Mouse (Mus musculus) c-Kit-positive CD71-positive TER-119-negative erythroid progenitor cells, embryonic 14.5 days (primary cell): ENCODE measurements around the gene Gid4.
A peak's percentile ranks its signal among the peaks of the same experiment; 100 is the strongest.

ENCODE experiments used
- DNase-seq: peaks from one replicate; pipeline ENCODE4 v3.0.0-alpha.2; 2013; ENCODE audit warnings: low read depth

The Gid4 gene

DNA sequence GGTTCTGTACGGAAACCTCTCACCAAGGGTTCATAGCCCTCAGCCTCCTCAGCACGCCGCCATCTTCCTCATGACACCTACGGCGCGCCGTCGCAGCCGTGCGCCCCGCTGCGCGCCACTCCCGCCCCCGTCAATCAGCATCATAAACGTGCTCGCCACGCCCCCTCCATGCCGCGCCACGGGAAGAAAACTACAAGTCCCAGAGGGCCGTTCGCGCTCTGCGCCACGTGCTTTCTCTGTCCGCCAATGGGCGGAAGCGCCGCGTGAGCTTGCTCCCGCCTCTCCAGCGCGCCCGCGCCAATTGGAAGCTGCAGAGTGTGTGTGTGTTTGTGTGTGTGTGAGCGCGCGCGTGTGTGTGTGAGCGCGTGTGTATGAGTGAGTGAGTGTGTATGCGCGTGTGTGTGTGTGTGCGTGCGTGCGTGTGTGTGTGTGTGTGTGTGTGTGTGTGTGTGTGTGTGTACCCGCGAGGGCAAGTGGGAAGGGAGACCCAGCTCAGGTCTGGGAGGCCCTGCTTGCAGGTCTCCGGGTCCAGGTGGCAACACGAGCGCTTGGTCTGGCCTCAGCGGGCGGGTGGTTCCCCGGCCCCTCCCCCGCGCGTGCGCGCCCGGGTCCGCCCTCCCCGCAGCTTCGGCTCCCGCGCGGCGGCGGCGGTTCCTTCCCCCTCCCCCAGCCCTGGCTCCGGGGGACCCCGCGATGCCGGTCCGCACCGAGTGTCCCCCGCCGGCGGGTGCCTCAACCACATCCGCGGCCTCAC lies at the start of gene Gid4:
Gene Gid4 (plus strand): TSS at position 183 of the 754 bp plus-strand sequence.
- DNase-seq = peak; percentile 98

DNA sequence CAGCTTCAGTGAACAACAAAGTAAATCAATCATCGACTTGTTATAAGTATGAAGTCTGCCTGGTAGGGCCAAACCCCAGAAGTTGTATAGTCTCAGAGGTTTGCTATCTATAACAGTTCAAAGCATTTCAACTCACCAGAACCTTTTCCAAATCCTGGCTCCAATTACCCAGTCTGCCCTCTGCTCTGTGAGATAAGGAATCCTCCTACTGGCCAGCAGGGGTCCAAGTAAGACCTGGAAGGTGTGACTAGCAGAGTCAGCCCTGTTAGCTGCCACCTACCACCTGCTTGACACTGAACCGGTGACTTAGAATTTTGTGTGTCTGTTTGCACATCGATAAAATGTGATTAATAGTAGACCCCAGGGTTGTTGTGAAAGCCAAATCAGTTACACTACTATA lies 49.7 kb upstream of the Gid4 start:
- no peak for DNase-seq

DNA sequence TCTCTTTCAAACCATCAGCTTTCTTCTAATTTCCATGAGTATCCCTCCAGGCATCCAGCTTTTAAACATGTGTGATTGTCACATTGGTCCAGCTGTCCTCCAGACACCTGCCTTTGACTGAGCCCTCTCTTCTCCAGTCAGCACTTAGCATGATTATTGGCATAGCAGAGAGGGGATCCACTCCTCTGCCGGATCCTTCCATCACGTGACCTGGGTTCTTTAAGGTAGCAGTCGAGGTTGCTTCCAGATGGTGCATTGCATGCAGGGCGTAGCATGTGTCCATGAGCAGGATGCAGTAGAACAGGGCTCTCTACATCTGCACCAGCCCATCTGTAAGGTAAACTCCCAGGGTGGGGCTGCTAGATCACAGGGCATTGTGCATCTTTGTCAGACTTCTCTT lies 48.0 kb upstream of the Gid4 start:
- DNase-seq = no peak

DNA sequence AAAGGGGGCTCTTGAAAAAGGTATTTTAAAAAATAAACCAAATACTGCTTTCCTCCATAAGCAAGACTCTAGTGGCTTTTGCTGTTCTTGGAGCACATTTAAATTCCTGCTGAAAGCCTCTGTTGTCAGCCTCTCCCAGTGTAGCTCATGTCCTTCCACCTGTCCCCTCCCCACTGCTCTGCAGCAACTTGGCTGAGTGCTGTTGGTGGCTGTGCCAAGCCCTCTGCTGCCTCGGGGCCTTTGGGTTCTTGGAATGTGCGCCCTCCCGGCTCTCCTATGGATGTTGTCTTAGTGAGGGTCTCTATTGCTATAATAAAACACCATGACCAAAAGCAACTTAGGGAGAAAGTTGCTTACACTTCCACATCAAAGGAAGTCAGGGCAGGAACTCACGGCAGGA lies 47.5 kb upstream of the Gid4 start:
- no peak for DNase-seq

DNA sequence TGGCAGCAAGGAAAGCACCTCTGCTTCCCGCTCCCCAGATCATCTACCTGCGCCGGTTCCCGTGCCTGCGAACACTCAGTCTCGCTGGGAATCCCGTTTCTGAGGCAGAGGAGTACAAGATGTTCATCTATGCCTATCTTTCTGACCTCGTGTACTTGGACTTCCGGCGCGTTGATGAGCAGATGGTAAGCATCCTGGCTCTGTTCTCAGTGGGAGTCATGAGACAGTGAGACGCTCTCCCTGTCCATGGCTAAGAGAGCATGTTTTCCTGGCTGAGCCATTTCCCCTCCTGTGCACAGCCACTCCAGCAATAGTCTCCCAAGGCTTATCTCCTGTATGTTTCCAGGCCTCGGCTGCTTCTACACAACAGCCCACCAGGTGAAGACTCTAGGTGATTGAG lies 46.5 kb upstream of the Gid4 start:
- DNase-seq = no peak

DNA sequence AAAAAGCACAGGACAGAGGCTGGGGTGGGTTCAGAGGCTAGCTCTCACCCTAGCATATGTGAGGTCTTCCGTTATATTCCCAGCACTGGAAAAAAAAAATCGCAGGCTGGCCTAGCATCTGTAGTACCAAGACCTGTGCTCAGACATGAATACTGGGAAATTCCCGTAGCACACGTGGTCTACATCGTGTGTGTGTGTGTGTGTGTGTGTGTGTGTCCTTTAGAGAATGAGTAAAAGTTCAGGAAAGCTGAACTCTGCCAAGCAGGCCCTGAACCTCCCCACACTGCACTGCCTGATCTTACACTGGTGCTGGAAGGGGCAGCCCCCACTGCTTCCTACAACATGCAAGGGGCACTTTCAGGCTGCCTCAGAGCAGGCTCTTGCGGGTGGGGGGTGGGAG lies 42.5 kb upstream of the Gid4 start:
- no peak for DNase-seq

DNA sequence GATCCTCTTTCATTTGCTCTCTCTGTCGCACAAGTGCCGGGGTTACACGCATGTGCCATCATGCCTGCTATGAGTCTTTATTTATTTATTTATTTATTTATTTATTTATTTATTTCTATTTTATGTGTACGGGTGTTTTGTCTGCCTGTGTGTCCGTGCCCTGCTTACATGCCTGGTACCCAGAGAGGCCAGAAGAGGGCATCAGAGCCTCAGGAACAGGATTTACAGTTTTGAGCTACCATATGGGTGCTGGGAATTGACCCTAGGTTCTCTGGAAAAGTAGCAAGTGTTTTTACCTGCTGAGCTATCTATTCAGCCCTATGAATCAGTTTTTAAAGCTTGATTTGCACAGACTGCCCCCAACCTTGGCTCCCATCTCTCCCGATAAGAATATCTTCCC lies 33.4 kb upstream of the Gid4 start:
- no peak for DNase-seq

DNA sequence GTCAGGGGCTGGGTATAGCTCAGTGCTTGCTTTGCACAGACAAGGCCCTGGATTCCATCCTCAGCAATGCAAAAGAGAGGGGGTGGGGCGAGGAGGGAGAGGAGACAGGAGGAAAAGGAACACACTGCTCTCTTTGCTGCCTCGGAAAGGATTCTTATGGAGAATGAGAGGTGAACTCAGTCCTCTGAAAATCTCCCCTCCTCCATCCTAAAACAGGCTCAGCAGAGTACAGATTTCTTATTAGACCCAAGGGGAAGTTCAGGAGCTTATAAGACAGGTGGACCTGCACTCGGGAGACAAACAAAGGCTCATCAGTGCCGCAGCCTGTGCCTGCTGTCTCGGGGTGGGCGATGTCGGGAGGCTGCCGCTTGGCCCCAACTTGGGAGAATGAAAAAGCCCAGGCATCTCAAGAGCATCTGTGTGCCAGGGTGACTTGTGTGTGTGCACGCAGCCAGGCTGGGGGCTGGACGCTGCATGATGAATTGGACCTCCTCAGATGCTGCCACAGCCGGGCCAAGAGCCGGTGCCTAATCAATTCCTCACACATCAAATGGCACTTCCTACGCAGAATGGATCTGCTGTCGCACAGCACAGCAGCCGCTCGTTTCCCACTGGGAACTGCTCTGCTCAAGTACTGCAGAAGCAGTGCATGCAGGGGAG lies 32.1 kb upstream of the Gid4 start:
- no peak for DNase-seq

DNA sequence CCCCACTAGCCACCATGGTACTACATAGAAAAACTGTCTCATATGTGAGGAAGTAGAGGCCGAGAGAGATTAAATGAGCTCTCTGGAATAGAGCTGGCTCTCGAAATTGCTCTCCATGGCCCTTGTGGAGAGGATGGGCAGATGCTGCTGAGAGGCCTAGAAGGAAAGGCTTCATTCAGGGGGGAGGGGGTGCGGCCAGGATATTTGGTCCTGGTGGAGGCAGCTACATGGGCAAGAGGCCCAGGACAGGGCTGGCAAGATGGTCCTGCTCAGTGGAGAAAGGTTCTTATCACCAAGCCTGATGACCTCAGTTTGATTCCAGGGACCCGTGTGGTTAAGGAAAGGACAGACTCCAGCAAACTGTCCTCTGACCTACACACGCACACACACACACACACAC lies 31.0 kb upstream of the Gid4 start:
- DNase-seq = no peak

DNA sequence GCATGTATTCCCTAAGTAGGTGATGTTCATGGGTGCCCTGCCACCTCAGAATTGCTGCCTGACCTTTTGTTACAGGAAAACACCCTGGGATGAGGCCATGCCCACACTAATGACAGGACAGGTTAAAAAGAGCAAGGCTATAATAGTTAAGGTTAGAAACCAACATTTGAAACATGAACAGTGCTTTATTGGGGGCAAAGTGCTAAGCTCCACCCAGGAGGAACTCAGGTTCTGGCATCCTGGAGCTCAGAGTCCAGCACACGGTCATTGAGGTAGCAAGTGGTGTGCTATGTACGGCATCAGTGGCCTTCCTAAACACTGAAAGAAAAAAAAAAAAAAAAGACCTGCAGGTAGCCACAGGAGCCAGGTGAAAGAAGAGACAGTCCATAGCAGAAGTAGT lies 29.0 kb upstream of the Gid4 start:
- no peak for DNase-seq

DNA sequence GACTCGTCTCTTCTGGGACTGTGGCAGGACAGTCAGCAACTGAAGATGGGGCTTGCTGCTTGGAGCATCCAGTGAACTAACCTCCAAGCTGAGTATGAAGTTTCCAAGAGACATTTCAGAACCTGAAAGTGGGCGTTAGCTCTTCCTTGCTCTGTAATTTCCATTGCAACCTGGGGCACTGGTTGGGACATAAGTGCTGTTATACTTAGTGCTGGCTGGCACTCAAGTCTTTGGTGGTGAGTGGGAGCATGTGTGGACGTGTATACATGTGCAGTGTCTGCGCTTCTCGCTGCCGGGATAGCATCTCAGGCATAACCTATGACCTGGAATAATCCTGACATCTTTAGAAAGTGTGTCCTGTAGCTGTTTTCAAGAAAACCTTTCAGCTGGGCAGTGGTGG lies 25.6 kb upstream of the Gid4 start:
- no peak for DNase-seq

DNA sequence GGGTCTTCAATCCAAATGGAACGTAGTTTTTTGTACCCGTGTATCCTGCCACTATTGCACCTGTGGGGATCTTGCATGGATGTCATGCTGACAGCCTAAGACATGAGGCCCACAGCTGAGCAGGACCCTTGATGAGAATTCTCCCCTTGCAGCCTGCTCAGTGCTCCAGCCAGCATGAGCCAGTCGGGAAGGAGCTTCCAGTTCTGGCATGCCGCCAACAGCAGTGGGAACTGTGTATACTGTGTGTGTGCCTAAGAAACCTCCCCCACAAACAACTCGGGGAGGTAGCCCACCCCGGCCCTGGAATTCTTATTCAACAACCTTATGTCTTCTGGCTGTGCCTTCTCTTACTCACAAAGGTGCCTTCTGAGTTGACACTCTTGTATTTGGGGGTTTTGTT lies 20.4 kb upstream of the Gid4 start:
- DNase-seq = no peak

DNA sequence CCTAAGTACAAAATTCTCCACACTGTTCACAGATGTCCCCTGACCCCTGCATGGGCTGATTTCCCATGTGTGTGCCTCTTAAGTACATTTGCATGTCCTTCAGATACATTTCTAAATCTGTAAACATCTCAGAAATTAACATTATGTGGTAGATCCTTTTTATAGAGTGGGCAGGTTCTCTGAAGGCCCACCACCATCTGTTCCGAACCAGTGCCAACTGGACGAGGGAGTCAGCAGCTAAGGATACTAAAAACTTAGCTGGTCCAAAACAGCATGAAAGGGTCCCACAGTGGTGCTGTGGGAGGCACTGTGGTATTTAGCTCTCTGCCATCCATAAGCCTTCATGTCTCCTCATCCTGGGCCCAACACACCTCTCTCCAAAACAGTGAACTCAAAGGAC lies 19.8 kb upstream of the Gid4 start:
- DNase-seq = no peak

DNA sequence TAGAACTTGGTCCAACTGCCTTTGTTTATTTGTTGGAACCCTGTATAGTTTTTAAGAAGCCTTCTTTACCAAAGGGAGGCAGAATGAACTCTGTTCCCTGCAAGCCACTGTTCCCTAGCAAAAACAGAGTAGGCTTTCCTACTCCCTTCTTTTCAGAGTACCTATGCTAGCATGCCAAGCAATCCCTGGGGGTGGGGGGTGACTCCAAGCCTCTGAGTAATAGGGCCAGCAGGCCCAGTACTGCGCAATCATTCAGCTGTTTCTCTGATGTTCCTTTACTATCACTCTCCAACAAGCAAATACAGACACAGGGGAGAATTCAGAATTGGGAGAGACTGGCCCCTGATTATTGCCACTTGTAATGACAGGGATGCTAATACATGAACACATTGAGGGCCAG lies 10.3 kb upstream of the Gid4 start:
- no peak for DNase-seq

DNA sequence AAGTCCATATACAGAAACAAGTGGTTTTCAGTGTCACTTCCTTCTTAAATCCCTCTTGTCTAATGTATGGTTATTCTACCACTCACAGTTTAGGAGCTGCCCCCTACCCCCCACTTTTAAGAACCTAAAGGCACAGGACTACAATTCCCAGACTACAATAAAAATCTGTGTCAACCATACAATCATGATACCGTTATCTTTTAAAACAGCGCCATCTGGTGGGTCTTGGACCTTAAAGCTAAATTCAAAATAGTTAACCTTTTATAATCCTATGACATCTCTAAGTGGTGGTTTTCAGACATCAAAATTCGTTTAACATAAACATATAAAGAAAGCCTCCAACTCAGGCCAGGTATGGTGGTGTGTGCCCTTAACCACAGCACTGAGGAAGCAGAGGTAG lies 4.8 kb upstream of the Gid4 start:
- DNase-seq = peak; percentile 76

DNA sequence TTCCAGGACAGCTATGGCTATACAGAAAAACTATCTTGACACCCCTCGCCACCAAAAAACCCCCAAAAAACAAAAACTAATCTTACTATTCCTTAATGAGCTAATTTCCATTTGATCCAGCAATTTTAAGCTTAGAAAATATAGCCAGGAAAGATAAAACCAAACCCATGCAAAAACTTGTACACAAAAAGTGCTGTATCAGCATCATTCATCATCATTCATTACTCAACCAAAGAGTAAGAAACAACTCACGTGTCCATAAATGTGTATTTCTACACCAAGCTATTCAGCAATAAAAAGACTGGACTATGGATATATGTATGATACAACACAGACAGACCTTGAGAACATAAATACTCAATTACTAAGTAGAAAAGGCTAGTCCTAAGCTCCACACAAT lies 4.0 kb upstream of the Gid4 start:
- no peak for DNase-seq

DNA sequence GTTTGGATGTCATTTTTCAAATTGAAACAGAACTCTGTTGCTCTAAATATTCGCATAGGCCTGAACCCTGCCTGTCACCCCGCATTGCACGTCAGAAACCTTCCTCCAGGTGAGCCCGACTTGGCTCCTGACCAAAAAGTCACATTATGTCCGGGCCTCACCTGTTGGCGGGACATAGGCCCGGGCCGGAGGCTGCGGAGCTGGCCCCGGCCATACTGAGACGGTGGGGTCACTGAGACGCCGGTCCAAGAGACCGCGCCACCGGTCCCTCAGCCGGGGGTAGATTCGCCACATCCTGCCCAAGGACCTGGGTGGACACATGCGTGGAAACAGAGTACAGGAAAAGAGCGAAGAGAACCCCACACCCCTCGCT lies 369 bp upstream of the Gid4 start:
- DNase-seq = no peak

DNA sequence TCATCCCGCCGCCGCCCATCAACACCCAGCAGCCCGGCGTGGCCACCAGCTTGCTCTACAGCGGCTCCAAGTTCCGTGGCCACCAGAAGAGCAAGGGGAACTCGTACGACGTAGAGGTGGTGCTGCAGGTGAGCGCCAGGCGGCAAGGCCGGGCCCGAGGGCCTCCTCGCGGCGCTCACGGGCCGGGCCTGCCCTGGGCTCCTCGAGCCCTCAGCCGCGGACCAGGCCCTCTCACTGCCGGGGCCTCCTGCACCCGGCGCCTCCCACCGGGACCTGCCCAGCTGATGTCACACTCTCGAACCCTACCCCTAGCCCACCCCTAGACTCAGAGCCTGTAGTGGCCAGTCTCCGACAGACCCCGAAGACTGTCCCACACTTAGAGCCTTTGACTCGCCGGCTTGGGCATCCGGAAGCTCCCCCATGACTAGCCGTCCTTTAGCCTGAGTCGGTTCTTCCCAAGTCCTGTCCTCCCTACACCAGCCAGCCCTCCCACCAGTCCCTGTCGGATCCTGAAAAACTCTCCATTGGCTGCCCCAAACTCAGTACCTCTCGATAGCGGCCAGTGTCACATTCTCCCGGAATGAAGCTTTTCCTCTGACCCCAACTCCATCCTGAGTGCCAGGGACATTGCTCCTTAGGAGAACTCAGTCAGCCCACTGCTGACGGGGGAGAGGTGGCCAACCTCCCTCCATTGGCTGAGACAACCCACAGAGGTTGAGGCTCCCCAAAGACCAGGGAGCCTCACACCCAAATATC lies 950 bp downstream of the Gid4 start, which contains the start of gene Atpaf2:
Gene Atpaf2 (minus strand): TSS at position 741 of the 756 bp plus-strand sequence.
- DNase-seq = no peak

DNA sequence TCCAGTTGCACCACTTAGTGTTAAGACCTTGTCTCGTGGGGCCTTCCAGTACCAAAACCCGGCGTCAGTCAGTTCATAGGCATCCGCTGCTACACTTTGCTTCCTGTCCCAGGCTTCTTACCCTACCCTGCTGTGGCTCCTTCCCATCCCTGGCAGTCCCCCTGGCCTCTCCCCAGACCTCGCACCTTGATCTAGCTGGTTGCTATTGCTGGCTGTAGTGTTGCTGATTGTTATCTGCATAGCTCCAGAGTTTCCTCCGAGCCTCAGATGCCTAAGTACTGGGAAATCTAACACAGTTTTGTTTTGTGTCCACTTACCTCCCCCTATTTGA lies 1.5 kb downstream of the Gid4 start:
- DNase-seq = no peak

DNA sequence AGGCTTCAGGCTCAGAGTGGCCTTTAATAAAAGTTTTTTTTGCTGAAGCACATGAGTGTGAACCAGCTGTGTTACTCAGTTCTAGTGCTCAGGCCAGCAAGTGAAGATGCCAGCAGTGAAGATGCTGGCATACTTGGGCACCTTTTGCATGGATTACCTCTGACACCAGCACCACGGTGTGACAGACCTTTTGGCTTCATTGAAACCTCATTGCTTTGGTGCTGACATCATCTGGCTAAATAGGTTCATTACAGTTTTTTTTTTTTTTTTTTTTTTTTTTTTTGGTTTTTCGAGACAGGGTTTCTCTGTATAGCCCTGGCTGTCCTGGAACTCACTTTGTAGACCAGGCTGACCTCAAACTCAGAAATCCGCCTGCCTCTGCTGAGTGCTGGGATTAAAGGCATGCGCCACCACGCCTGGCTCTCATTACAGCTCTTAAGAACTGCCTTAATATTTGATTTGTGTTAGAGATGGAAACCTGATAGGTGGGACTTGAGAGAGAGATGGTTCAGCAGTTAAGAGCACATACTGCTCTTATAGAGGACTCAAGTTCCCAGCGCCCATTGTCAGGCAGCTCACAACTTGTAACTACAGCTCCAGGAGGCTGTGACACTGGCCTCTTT lies 5.2 kb downstream of the Gid4 start:
- no peak for DNase-seq

DNA sequence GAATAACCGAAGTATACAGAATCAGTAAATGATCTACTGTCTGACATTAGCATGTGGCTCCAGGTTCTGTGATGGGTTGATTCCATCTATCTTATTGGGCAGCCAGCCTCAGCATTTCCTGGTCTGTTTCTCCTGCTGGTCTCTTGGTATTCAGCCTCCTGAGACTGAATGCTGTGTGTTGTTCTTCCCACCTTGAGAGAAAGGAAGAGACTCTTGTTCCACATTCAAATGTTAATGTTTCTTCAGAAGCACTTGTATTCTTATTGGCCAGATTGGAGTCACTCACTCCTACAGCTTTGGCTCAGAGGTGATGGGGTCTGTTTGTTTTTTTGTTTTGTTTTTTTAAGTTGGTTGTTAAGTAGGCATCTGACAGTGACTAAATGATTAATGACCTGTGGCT lies 6.1 kb downstream of the Gid4 start:
- DNase-seq = no peak

DNA sequence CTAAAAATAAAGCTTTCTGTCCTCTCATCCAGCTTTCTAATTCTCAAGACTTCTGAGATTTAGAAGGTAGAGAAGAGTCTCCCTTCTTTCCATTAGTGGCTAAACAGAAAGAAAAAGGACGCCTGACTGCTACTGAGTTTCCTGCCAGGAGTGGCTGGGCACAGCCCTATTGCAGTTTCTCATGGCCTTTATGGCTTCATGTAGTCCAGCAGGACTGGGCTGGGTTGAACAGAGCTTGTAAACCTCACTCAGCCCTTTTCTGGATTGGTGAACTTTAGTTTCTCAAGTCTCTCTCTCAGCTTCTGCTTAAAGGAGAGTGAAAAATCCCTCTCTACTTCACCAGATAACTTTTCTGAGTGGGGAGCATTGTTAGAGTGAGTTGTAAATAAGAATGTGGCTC lies 9.5 kb downstream of the Gid4 start:
- DNase-seq = no peak

DNA sequence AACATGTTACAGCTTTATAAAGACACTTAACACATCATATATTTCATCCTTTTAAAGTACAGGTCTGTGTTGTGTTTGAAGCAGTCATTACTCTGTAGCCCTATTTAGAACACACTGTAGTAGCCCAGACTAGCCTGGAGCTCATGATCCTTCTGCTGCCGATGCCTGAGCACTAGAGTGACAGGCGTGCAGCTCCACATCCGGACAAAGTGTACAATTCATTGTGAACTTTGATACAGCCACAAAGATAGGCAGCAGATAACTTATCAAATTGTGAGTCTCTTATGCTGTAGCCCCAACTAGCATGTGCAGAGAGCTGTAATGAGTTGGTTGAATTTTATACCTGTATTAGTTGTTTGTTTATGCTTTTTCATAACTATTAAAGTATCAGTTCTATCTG lies 10.7 kb downstream of the Gid4 start:
- no peak for DNase-seq
